ENCODE assay signal across 15 mouse cellular contexts in the genomic region with DNA sequence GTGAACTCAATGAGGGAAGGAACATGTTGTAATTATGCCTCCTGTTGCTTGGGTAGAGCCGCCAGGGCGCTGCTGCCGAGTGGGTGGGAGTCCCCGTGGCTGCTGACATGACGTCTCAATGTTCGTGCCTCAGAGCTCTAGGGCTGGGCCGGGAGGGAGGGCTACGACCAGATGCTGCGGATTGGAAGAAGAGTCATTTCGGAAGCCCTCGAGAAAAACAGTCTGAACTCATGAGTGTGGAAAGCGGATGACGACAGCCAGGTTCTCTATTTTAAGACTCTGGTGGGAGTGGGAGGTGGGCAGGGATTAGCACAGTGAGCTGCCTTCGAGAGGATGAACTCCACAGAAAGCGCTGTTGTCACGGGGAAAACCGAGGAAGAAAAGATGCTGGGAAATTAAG. TPM values are rescaled to one million over a fixed set of nuclear protein-coding genes. Genes with fewer than 3 reads are reported as not detected.
DNase-seq lines count a peak whose midpoint lies in the region; ATAC-seq and TF ChIP-seq lines count a peak whose summit lies in the region.
"Had no signal": no experiment of that assay in that cellular context is flagged by ENCODE, and none has a peak within 500 bp of the region (broad histone marks: within the 10 kb centered on the region; RNA-seq: fewer than 3 reads in every experiment).

No protein-coding gene starts in this region.

- ATAC-seq in forebrain, embryonic 11.5 days (replicated peaks; ENCODE audit: low FRiP score): no peak
- ATAC-seq in forebrain, embryonic 15.5 days (replicated peaks): no peak
- no peak for ATAC-seq in midbrain, postnatal 0 days (ENCODE audit: low FRiP score)

- no peaks in the 10 kb centered on the region for H3K9me3 ChIP-seq in forebrain, embryonic 11.5 days (ENCODE audit: control insufficient read depth, low read length)
- H3K9me3 ChIP-seq in forebrain, embryonic 15.5 days: no peaks in the 10 kb centered on the region
- no peaks in the 10 kb centered on the region for H3K9me3 ChIP-seq in midbrain, postnatal 0 days (ENCODE audit: low read length)
- no peaks in the 10 kb centered on the region for H3K9me3 ChIP-seq in midbrain, embryonic 10.5 days (replicated peaks)

- no peak overlapping the region for H3K4me2 ChIP-seq in forebrain, embryonic 11.5 days (ENCODE audit: low read depth, low read length, severe bottlenecking)
- H3K4me2 ChIP-seq in forebrain, embryonic 15.5 days (replicated peaks): no peak overlapping the region
- 0 out of 2 replicates have a peak overlapping the region, but pooled peaks have one; percentile 4 for H3K4me2 ChIP-seq in midbrain, postnatal 0 days (ENCODE audit: low read depth, low read length, poor library complexity, severe bottlenecking)

- H3K4me3 ChIP-seq in forebrain, embryonic 11.5 days (ENCODE audit: low read depth, low read length): no peak overlapping the region
- no peak overlapping the region for H3K4me3 ChIP-seq in forebrain, embryonic 15.5 days
- no peak overlapping the region for H3K4me3 ChIP-seq in midbrain, postnatal 0 days (ENCODE audit: low read depth, low read length)
- H3K4me3 ChIP-seq in midbrain, embryonic 10.5 days: no peak overlapping the region

- H3K27me3 ChIP-seq in forebrain, embryonic 11.5 days (ENCODE audit: control insufficient read depth, insufficient read depth, low read length): no peaks in the 10 kb centered on the region
- no peaks in the 10 kb centered on the region for H3K27me3 ChIP-seq in forebrain, embryonic 15.5 days
- H3K27me3 ChIP-seq in midbrain, postnatal 0 days (ENCODE audit: insufficient read depth, low read length): no peaks in the 10 kb centered on the region
- no peaks in the 10 kb centered on the region for H3K27me3 ChIP-seq in midbrain, embryonic 10.5 days (ENCODE audit: low read depth, poor library complexity, severe bottlenecking)

- no peak for TF ChIP-seq CTCF in midbrain, postnatal 0 days (IDR thresholded peaks at IDR 0.05)

- H3K36me3 ChIP-seq in forebrain, embryonic 11.5 days (ENCODE audit: control insufficient read depth, insufficient read depth, low read length): no peaks in the 10 kb centered on the region
- H3K36me3 ChIP-seq in forebrain, embryonic 15.5 days: no peaks in the 10 kb centered on the region
- H3K36me3 ChIP-seq in midbrain, postnatal 0 days (ENCODE audit: insufficient read depth, low read length): no peaks in the 10 kb centered on the region
- peaks cover 8% of the 10 kb centered on the region for H3K36me3 ChIP-seq in midbrain, embryonic 10.5 days

- intact Hi-C loops in left cerebral cortex, postnatal 25 days (cut with DNase I): loop anchor here (2.0 kb wide), 1 partner anchor 58 kb away; a partner anchor contains a TSS

- H3K9ac ChIP-seq in forebrain, embryonic 11.5 days (ENCODE audit: low read length): no peak overlapping the region
- H3K9ac ChIP-seq in forebrain, embryonic 15.5 days (replicated peaks): no peak overlapping the region
- no peak overlapping the region for H3K9ac ChIP-seq in midbrain, postnatal 0 days (replicated peaks; ENCODE audit: low read length, poor library complexity, severe bottlenecking)

- no peaks in the 10 kb centered on the region for H3K4me1 ChIP-seq in forebrain, embryonic 11.5 days (replicated peaks; ENCODE audit: control insufficient read depth, insufficient read depth, low read length)
- no peaks in the 10 kb centered on the region for H3K4me1 ChIP-seq in forebrain, embryonic 15.5 days
- H3K4me1 ChIP-seq in midbrain, postnatal 0 days (ENCODE audit: insufficient read depth, low read length): no peaks in the 10 kb centered on the region; the same call in 1 of the 2 replicates
- peaks cover 9% of the 10 kb centered on the region for H3K4me1 ChIP-seq in midbrain, embryonic 10.5 days

- peak; percentile 33 for DNase-seq in forebrain, embryonic 11.5 days (ENCODE audit: low spot score)
- no peak for DNase-seq in midbrain, postnatal 0 days (ENCODE audit: low spot score)
- DNase-seq in midbrain, embryonic 10.5 days (ENCODE audit: low spot score): no peak
- peak; percentile 60 to 95 for DNase-seq in left cerebral cortex, postnatal 25 days (ENCODE audit: low spot score in 2 of 2)
- DNase-seq in spleen, postnatal 14 days (ENCODE audit: low spot score in 2 of 2): no peak
- DNase-seq in thymus, postnatal 4 days: no peak
- DNase-seq in ovary, postnatal 14 days (ENCODE audit: low spot score): no peak
- DNase-seq: adrenal gland, adult 2 months; cerebellum, adult 18-20 months; gastrocnemius, postnatal 36 days; kidney, adult 2 months; lung, postnatal 4 days; thymus, postnatal 25 days had no signal

- WGBS in forebrain, embryonic 11.5 days: 85% methylated on average over 17 of the region's 17 CpGs
- WGBS in forebrain, embryonic 15.5 days: 71% methylated on average over 17 of the region's 17 CpGs
- 43% methylated on average over 17 of the region's 17 CpGs for WGBS in midbrain, postnatal 0 days
- WGBS in midbrain, embryonic 10.5 days: 77% methylated on average over 17 of the region's 17 CpGs

- H3K27ac ChIP-seq in forebrain, embryonic 11.5 days (ENCODE audit: low read depth, low read length): no peak overlapping the region
- H3K27ac ChIP-seq in forebrain, embryonic 15.5 days (replicated peaks): no peak overlapping the region
- H3K27ac ChIP-seq in midbrain, postnatal 0 days (ENCODE audit: low read depth, low read length): no peak overlapping the region
- H3K27ac ChIP-seq in midbrain, embryonic 10.5 days (replicated peaks): no peak overlapping the region

RNA-seq across cellular contexts. Expression of a gene that starts 56.9 kb away (rescaled TPM):
- 53.1 and 55.7 TPM in 2 replicates for polyA plus RNA-seq in forebrain, embryonic 11.5 days (2014; fragmentation: Nextera tagmentation; extraction: Ambion mirVana)
- 64.1 and 65.2 TPM in 2 replicates for polyA plus RNA-seq in forebrain, embryonic 15.5 days (2015; fragmentation: Nextera tagmentation; extraction: Ambion mirVana)
- total RNA-seq in midbrain, postnatal 0 days (2014; rRNA removed): 63.8 and 74.6 TPM in 2 replicates
- polyA plus RNA-seq in midbrain, postnatal 0 days (2015; fragmentation: Nextera tagmentation; extraction: Ambion mirVana): 33.8 and 45.1 TPM in 2 replicates
- 27.1 and 28.4 TPM in 2 replicates for polyA plus RNA-seq in midbrain, embryonic 10.5 days (2016; fragmentation: Nextera tagmentation; extraction: Ambion mirVana)
- total RNA-seq in left cerebral cortex, postnatal 25 days (2021): 10 to 100 TPM; 77.1 to 87.7 TPM

RNA-seq across cellular contexts. Expression of a gene that starts 57.7 kb away (rescaled TPM):
- 44.6 and 48.4 TPM in 2 replicates for polyA plus RNA-seq in forebrain, embryonic 11.5 days (2014; fragmentation: Nextera tagmentation; extraction: Ambion mirVana)
- 36.6 and 37.0 TPM in 2 replicates for polyA plus RNA-seq in forebrain, embryonic 15.5 days (2015; fragmentation: Nextera tagmentation; extraction: Ambion mirVana)
- 28.1 and 30.0 TPM in 2 replicates for total RNA-seq in midbrain, postnatal 0 days (2014; rRNA removed)
- 26.6 and 26.7 TPM in 2 replicates for polyA plus RNA-seq in midbrain, postnatal 0 days (2015; fragmentation: Nextera tagmentation; extraction: Ambion mirVana)
- 31.7 and 36.7 TPM in 2 replicates for polyA plus RNA-seq in midbrain, embryonic 10.5 days (2016; fragmentation: Nextera tagmentation; extraction: Ambion mirVana)
- total RNA-seq in left cerebral cortex, postnatal 25 days (2021): 10 to 100 TPM; 18.9 to 21.3 TPM
- total RNA-seq: MEL had no signal

Comparison
In these comparisons a context has a peak if more than half of its experiments do, and no peak if none do; other contexts are left out.
1. DNase-seq: peak in forebrain, embryonic 11.5 days (single experiment) and left cerebral cortex, postnatal 25 days (2 of 2); none in midbrain, postnatal 0 days (single experiment), midbrain, embryonic 10.5 days (single experiment), spleen, postnatal 14 days (0 of 2), thymus, postnatal 4 days (single experiment) and ovary, postnatal 14 days (single experiment).